Mouse (Mus musculus): ENCODE results near the gene Ms4a4c. TPM values are rescaled to one million over a fixed set of nuclear protein-coding genes. Genes with fewer than 3 reads are reported as not detected.

Gene Ms4a4c
- polyA plus RNA-seq (2014; fragmentation: Nextera tagmentation; extraction: Ambion mirVana) = not detected in 2 replicates

- Histone ChIP-seq H3K9me3 (replicated peaks; ENCODE audit: control insufficient read depth, low read length) (no peaks in the 10 kb centered on the region), H3K27me3 (ENCODE audit: control insufficient read depth, insufficient read depth, low read length) (no peaks in the 10 kb centered on the region), H3K27ac (replicated peaks; ENCODE audit: low read depth, low read length) (no peak within 1 kb of the TSS), H3K4me1 (ENCODE audit: control insufficient read depth, insufficient read depth, low read length) (no peaks in the 10 kb centered on the region), H3K4me2 (ENCODE audit: low read depth, low read length) (no peak within 1 kb of the TSS), H3K36me3 (replicated peaks; ENCODE audit: control insufficient read depth, insufficient read depth, low read depth, low read length) (no peaks in the 10 kb centered on the region), H3K4me3 (ENCODE audit: low read depth, low read length) (no peak within 1 kb of the TSS), H3K9ac (replicated peaks; ENCODE audit: low read length) (no peak within 1 kb of the TSS)
- DNase-seq (ENCODE audit: low spot score) (no peak), ATAC-seq (replicated peaks; ENCODE audit: insufficient number of reproducible peaks, low FRiP score, low TSS enrichment, low read depth) (no peak)
- 81% methylated on average over 3 of the region's 3 CpGs for WGBS
Observed at GRCm38 (mm10) chr19:11404527-11404926, at the start of gene Ms4a4c. TSS of gene Ms4a4c (plus strand) at chr19:11404770.

GRCm38 (mm10) chr19:11355730-11356129 is 48.8 kb upstream of the Ms4a4c start:
- ATAC-seq (replicated peaks; ENCODE audit: insufficient number of reproducible peaks, low FRiP score, low TSS enrichment, low read depth) (no peak), DNase-seq (ENCODE audit: low spot score) (no peak)
- Histone ChIP-seq H3K27me3 (ENCODE audit: control insufficient read depth, insufficient read depth, low read length) (no peaks in the 10 kb centered on the region), H3K4me3 (ENCODE audit: low read depth, low read length) (no peak overlapping the region), H3K4me2 (ENCODE audit: low read depth, low read length) (no peak overlapping the region), H3K4me1 (ENCODE audit: control insufficient read depth, insufficient read depth, low read length) (no peaks in the 10 kb centered on the region), H3K9me3 (replicated peaks; ENCODE audit: control insufficient read depth, low read length) (no peaks in the 10 kb centered on the region), H3K27ac (replicated peaks; ENCODE audit: low read depth, low read length) (no peak overlapping the region), H3K36me3 (replicated peaks; ENCODE audit: control insufficient read depth, insufficient read depth, low read depth, low read length) (no peaks in the 10 kb centered on the region), H3K9ac (replicated peaks; ENCODE audit: low read length) (no peak overlapping the region)
- 80% methylated on average over 7 of the region's 7 CpGs for WGBS

GRCm38 (mm10) chr19:11360106-11360505 is 44.5 kb upstream of the Ms4a4c start:
- Histone ChIP-seq H3K4me2 (ENCODE audit: low read depth, low read length) (no peak overlapping the region), H3K27ac (replicated peaks; ENCODE audit: low read depth, low read length) (no peak overlapping the region), H3K9me3 (replicated peaks; ENCODE audit: control insufficient read depth, low read length) (no peaks in the 10 kb centered on the region), H3K4me3 (ENCODE audit: low read depth, low read length) (no peak overlapping the region), H3K36me3 (replicated peaks; ENCODE audit: control insufficient read depth, insufficient read depth, low read depth, low read length) (no peaks in the 10 kb centered on the region), H3K27me3 (ENCODE audit: control insufficient read depth, insufficient read depth, low read length) (no peaks in the 10 kb centered on the region), H3K4me1 (ENCODE audit: control insufficient read depth, insufficient read depth, low read length) (no peaks in the 10 kb centered on the region), H3K9ac (replicated peaks; ENCODE audit: low read length) (no peak overlapping the region)
- DNase-seq (ENCODE audit: low spot score) (peak; percentile 1), ATAC-seq (replicated peaks; ENCODE audit: insufficient number of reproducible peaks, low FRiP score, low TSS enrichment, low read depth) (no peak)
- 70% methylated on average over 3 of the region's 3 CpGs for WGBS

- DNase-seq (ENCODE audit: low spot score) = no peak
- Histone ChIP-seq H3K36me3 (replicated peaks; ENCODE audit: control insufficient read depth, insufficient read depth, low read depth, low read length) (no peaks in the 10 kb centered on the region), H3K27ac (replicated peaks; ENCODE audit: low read depth, low read length) (no peak overlapping the region), H3K4me3 (ENCODE audit: low read depth, low read length) (no peak overlapping the region), H3K4me2 (ENCODE audit: low read depth, low read length) (no peak overlapping the region), H3K9me3 (replicated peaks; ENCODE audit: control insufficient read depth, low read length) (no peaks in the 10 kb centered on the region), H3K4me1 (ENCODE audit: control insufficient read depth, insufficient read depth, low read length) (no peaks in the 10 kb centered on the region), H3K9ac (replicated peaks; ENCODE audit: low read length) (no peak overlapping the region), H3K27me3 (ENCODE audit: control insufficient read depth, insufficient read depth, low read length) (no peaks in the 10 kb centered on the region)
- ATAC-seq (replicated peaks; ENCODE audit: insufficient number of reproducible peaks, low FRiP score, low TSS enrichment, low read depth) = no peak
Observed at GRCm38 (mm10) chr19:11362002-11362401, 42.6 kb upstream of the Ms4a4c start.

- Histone ChIP-seq H3K4me2 (ENCODE audit: low read depth, low read length) (no peak overlapping the region), H3K4me3 (ENCODE audit: low read depth, low read length) (no peak overlapping the region), H3K36me3 (replicated peaks; ENCODE audit: control insufficient read depth, insufficient read depth, low read depth, low read length) (no peaks in the 10 kb centered on the region), H3K27me3 (ENCODE audit: control insufficient read depth, insufficient read depth, low read length) (no peaks in the 10 kb centered on the region), H3K9me3 (replicated peaks; ENCODE audit: control insufficient read depth, low read length) (no peaks in the 10 kb centered on the region), H3K27ac (replicated peaks; ENCODE audit: low read depth, low read length) (no peak overlapping the region), H3K9ac (replicated peaks; ENCODE audit: low read length) (no peak overlapping the region), H3K4me1 (ENCODE audit: control insufficient read depth, insufficient read depth, low read length) (no peaks in the 10 kb centered on the region)
- DNase-seq (ENCODE audit: low spot score) = no peak
- no peak for ATAC-seq (replicated peaks; ENCODE audit: insufficient number of reproducible peaks, low FRiP score, low TSS enrichment, low read depth)
- WGBS = 78% methylated on average over 3 of the region's 3 CpGs
Observed at GRCm38 (mm10) chr19:11368310-11368709, 36.3 kb upstream of the Ms4a4c start.

GRCm38 (mm10) chr19:11371181-11371580 is 33.4 kb upstream of the Ms4a4c start:
- H3K4me2 ChIP-seq (ENCODE audit: low read depth, low read length) = no peak overlapping the region
- ATAC-seq (replicated peaks; ENCODE audit: insufficient number of reproducible peaks, low FRiP score, low TSS enrichment, low read depth) (no peak), DNase-seq (ENCODE audit: low spot score) (no peak)
- H3K36me3 ChIP-seq (replicated peaks; ENCODE audit: control insufficient read depth, insufficient read depth, low read depth, low read length) = no peaks in the 10 kb centered on the region
- no peak overlapping the region for H3K4me3 ChIP-seq (ENCODE audit: low read depth, low read length)
- H3K27ac ChIP-seq (replicated peaks; ENCODE audit: low read depth, low read length) = no peak overlapping the region
- H3K9ac ChIP-seq (replicated peaks; ENCODE audit: low read length) = no peak overlapping the region
- no peaks in the 10 kb centered on the region for H3K9me3 ChIP-seq (replicated peaks; ENCODE audit: control insufficient read depth, low read length)
- no peaks in the 10 kb centered on the region for H3K27me3 ChIP-seq (ENCODE audit: control insufficient read depth, insufficient read depth, low read length)
- no peaks in the 10 kb centered on the region for H3K4me1 ChIP-seq (ENCODE audit: control insufficient read depth, insufficient read depth, low read length)

- no peak within 1 kb of the TSS for H3K4me3 ChIP-seq (ENCODE audit: low read depth, low read length)
- no peak for DNase-seq (ENCODE audit: low spot score)
- no peaks in the 10 kb centered on the region for H3K36me3 ChIP-seq (replicated peaks; ENCODE audit: control insufficient read depth, insufficient read depth, low read depth, low read length)
- no peak for ATAC-seq (replicated peaks; ENCODE audit: insufficient number of reproducible peaks, low FRiP score, low TSS enrichment, low read depth)
- no peak within 1 kb of the TSS for H3K4me2 ChIP-seq (ENCODE audit: low read depth, low read length)
- no peaks in the 10 kb centered on the region for H3K4me1 ChIP-seq (ENCODE audit: control insufficient read depth, insufficient read depth, low read length)
- H3K9ac ChIP-seq (replicated peaks; ENCODE audit: low read length) = no peak within 1 kb of the TSS
- H3K27me3 ChIP-seq (ENCODE audit: control insufficient read depth, insufficient read depth, low read length) = no peaks in the 10 kb centered on the region
- no peak within 1 kb of the TSS for H3K27ac ChIP-seq (replicated peaks; ENCODE audit: low read depth, low read length)
- 62% methylated on average over 2 of the region's 2 CpGs for WGBS
- no peaks in the 10 kb centered on the region for H3K9me3 ChIP-seq (replicated peaks; ENCODE audit: control insufficient read depth, low read length)
Observed at GRCm38 (mm10) chr19:11375273-11375672, 29.3 kb upstream of the Ms4a4c start, which contains the start of gene Ms4a4a. TSS of gene Ms4a4a (plus strand) at chr19:11375523.

- DNase-seq (ENCODE audit: low spot score) = no peak
- no peak overlapping the region for H3K4me2 ChIP-seq (ENCODE audit: low read depth, low read length)
- H3K36me3 ChIP-seq (replicated peaks; ENCODE audit: control insufficient read depth, insufficient read depth, low read depth, low read length) = no peaks in the 10 kb centered on the region
- H3K9me3 ChIP-seq (replicated peaks; ENCODE audit: control insufficient read depth, low read length) = no peaks in the 10 kb centered on the region
- 77% methylated on average over 2 of the region's 2 CpGs for WGBS
- H3K4me3 ChIP-seq (ENCODE audit: low read depth, low read length) = no peak overlapping the region
- no peak for ATAC-seq (replicated peaks; ENCODE audit: insufficient number of reproducible peaks, low FRiP score, low TSS enrichment, low read depth)
- no peaks in the 10 kb centered on the region for H3K27me3 ChIP-seq (ENCODE audit: control insufficient read depth, insufficient read depth, low read length)
- H3K4me1 ChIP-seq (ENCODE audit: control insufficient read depth, insufficient read depth, low read length) = no peaks in the 10 kb centered on the region
- no peak overlapping the region for H3K9ac ChIP-seq (replicated peaks; ENCODE audit: low read length)
- no peak overlapping the region for H3K27ac ChIP-seq (replicated peaks; ENCODE audit: low read depth, low read length)
Observed at GRCm38 (mm10) chr19:11376399-11376798, 28.2 kb upstream of the Ms4a4c start.
